Mouse (Mus musculus): Measurements from ENCODE around the gene Gm48551. TPM values are rescaled to one million over a fixed set of nuclear protein-coding genes. Genes with fewer than 3 reads are reported as not detected.

The Gm48551 gene
- polyA plus RNA-seq, 1 experiment: 4.8 TPM

DNA sequence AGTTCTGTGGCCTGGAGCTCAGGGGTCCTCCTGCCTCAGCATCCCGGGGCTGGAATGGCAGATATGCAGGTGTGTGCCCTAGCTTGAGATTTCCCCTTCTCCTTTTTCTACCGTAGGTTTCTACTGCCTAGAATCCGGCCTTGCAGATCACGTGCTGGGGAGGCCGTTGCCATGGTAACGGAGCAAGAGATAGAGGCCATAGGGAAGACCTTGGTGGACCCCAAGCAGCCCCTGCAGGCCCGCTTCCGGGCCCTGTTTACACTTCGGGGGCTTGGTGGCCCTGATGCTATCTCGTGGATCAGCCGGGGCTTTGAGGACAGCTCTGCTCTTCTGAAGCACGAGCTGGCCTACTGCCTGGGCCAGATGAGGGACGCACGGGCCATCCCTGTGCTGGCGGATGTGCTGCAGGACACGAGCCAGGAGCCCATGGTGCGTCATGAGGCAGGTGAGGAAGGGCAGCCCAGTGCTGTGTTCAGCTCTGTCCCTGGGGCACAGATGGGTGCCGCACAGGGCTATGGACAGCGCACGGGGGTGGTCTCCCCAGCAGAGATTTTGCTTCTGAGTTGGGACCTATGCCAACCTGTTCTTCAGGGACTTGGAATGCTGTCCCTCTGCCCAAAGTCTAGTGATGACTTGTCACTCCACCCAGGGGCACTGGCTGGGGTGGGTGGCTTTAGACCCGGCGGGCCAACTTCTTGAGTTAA lies 1.5 kb downstream of the Gm48551 start:
- 65% methylated on average over 22 of the region's 22 CpGs for WGBS

DNA sequence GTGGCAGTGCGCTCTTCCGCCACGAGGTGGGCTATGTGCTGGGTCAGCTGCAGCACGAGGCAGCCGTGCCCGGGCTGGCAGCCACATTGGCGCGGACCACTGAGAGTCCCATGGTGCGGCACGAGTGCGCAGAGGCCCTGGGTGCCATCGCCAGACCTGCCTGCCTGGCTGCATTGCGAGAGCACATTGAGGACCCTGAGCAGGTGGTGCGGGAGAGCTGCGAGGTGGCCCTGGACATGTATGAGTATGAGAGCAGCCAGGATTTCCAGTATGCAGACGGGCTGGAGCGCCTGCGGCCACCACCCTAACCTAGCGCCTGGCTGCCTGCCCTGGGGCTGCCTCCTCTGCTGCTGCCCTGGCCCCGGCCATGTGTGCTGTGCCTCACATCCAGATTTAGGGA lies 3.5 kb downstream of the Gm48551 start:
- TF ChIP-seq CTCF (IDR thresholded peaks at IDR 0.05; ENCODE audit: extremely low read depth, insufficient read length, insufficient replicate concordance, low read depth, low read length): no peak
- TF ChIP-seq POLR2A (IDR thresholded peaks at IDR 0.05; ENCODE audit: low read depth, low read length): no peak
- no peaks in the 10 kb centered on the region for H3K27me3 ChIP-seq (ENCODE audit: control insufficient read depth, insufficient read depth, low read length)
- no peak overlapping the region for H3K27ac ChIP-seq (ENCODE audit: insufficient read depth, low read depth, low read length)
- 92% methylated on average over 20 of the region's 20 CpGs for WGBS
- H3K4me1 ChIP-seq (ENCODE audit: control insufficient read depth, insufficient read depth, insufficient read length, low read length): peaks cover 34% of the 10 kb centered on the region
- no peak overlapping the region for H3K4me3 ChIP-seq (ENCODE audit: low read depth, low read length)
- H3K36me3 ChIP-seq (ENCODE audit: control insufficient read depth, insufficient read depth, low read length): peaks cover 21% of the 10 kb centered on the region; the same call in 1 of the 2 replicates

More for the DNA sequence above, 1.5 kb downstream of the Gm48551 start:
- no peak for TF ChIP-seq POLR2A (IDR thresholded peaks at IDR 0.05; ENCODE audit: low read depth, low read length)
- TF ChIP-seq CTCF (IDR thresholded peaks at IDR 0.05; ENCODE audit: extremely low read depth, insufficient read length, insufficient replicate concordance, low read depth, low read length): no peak
- Histone ChIP-seq H3K4me3 (ENCODE audit: low read depth, low read length) (peak overlapping the region; percentile 68; the same call in 1 of the 2 replicates), H3K36me3 (ENCODE audit: control insufficient read depth, insufficient read depth, low read length) (peaks cover 21% of the 10 kb centered on the region; the same call in 1 of the 2 replicates), H3K27me3 (ENCODE audit: control insufficient read depth, insufficient read depth, low read length) (no peaks in the 10 kb centered on the region), H3K27ac (ENCODE audit: insufficient read depth, low read depth, low read length) (no peak overlapping the region), H3K4me1 (ENCODE audit: control insufficient read depth, insufficient read depth, insufficient read length, low read length) (peaks cover 28% of the 10 kb centered on the region)

GRCm38 (mm10) chr10:81388505-81389055 lies 4.3 kb downstream of the Gm48551 start, which contains the start of gene Gm48552:
TSS of gene Gm48552 (plus strand) at chr10:81389005.
- H3K4me1 ChIP-seq (ENCODE audit: control insufficient read depth, insufficient read depth, insufficient read length, low read length): peaks cover 34% of the 10 kb centered on the region
- WGBS: 63% methylated on average over 5 of the region's 5 CpGs
- H3K27me3 ChIP-seq (ENCODE audit: control insufficient read depth, insufficient read depth, low read length): no peaks in the 10 kb centered on the region
- no peak for TF ChIP-seq POLR2A (IDR thresholded peaks at IDR 0.05; ENCODE audit: low read depth, low read length)
- no peak within 1 kb of the TSS for H3K4me3 ChIP-seq (ENCODE audit: low read depth, low read length)
- H3K27ac ChIP-seq (ENCODE audit: insufficient read depth, low read depth, low read length): peak within 1 kb of the TSS; percentile 25; the same call in 1 of the 2 replicates
- peaks cover 21% of the 10 kb centered on the region; the same call in 1 of the 2 replicates for H3K36me3 ChIP-seq (ENCODE audit: control insufficient read depth, insufficient read depth, low read length)

- WGBS: 42% methylated on average over 3 of the region's 3 CpGs
- H3K4me1 ChIP-seq (ENCODE audit: control insufficient read depth, insufficient read depth, insufficient read length, low read length): peaks cover 36% of the 10 kb centered on the region
- H3K4me3 ChIP-seq (ENCODE audit: low read depth, low read length): no peak overlapping the region
- H3K36me3 ChIP-seq (ENCODE audit: control insufficient read depth, insufficient read depth, low read length): peaks cover 27% of the 10 kb centered on the region
- TF ChIP-seq CTCF (IDR thresholded peaks at IDR 0.05; ENCODE audit: extremely low read depth, insufficient read length, insufficient replicate concordance, low read depth, low read length) (no peak), POLR2A (IDR thresholded peaks at IDR 0.05; ENCODE audit: low read depth, low read length) (no peak)
- no peaks in the 10 kb centered on the region for H3K27me3 ChIP-seq (ENCODE audit: control insufficient read depth, insufficient read depth, low read length)
- H3K27ac ChIP-seq (ENCODE audit: insufficient read depth, low read depth, low read length): peak overlapping the region; percentile 25; the same call in 1 of the 2 replicates
These were observed 5.1 kb downstream of the Gm48551 start for GRCm38 (mm10) chr10:81389373-81389772.

GRCm38 (mm10) chr10:81389801-81390677 lies 5.8 kb downstream of the Gm48551 start:
- Histone ChIP-seq H3K27me3 (ENCODE audit: control insufficient read depth, insufficient read depth, low read length) (no peaks in the 10 kb centered on the region), H3K4me1 (ENCODE audit: control insufficient read depth, insufficient read depth, insufficient read length, low read length) (peaks cover 34% of the 10 kb centered on the region), H3K4me3 (ENCODE audit: low read depth, low read length) (no peak overlapping the region), H3K36me3 (ENCODE audit: control insufficient read depth, insufficient read depth, low read length) (peaks cover 33% of the 10 kb centered on the region), H3K27ac (ENCODE audit: insufficient read depth, low read depth, low read length) (peak overlapping the region; percentile 25; the same call in 1 of the 2 replicates)
- no peak for TF ChIP-seq POLR2A (IDR thresholded peaks at IDR 0.05; ENCODE audit: low read depth, low read length)
- peak; percentile 98 for TF ChIP-seq CTCF (IDR thresholded peaks at IDR 0.05; ENCODE audit: extremely low read depth, insufficient read length, insufficient replicate concordance, low read depth, low read length)
- WGBS: 57% methylated on average over 23 of the region's 23 CpGs

- Histone ChIP-seq H3K36me3 (ENCODE audit: control insufficient read depth, insufficient read depth, low read length) (peaks cover 37% of the 10 kb centered on the region), H3K27ac (ENCODE audit: insufficient read depth, low read depth, low read length) (no peak overlapping the region), H3K4me3 (ENCODE audit: low read depth, low read length) (no peak overlapping the region), H3K4me1 (ENCODE audit: control insufficient read depth, insufficient read depth, insufficient read length, low read length) (peaks cover 29% of the 10 kb centered on the region), H3K27me3 (ENCODE audit: control insufficient read depth, insufficient read depth, low read length) (no peaks in the 10 kb centered on the region)
- TF ChIP-seq POLR2A (IDR thresholded peaks at IDR 0.05; ENCODE audit: low read depth, low read length): no peak
- TF ChIP-seq CTCF (IDR thresholded peaks at IDR 0.05; ENCODE audit: extremely low read depth, insufficient read length, insufficient replicate concordance, low read depth, low read length): no peak
- 89% methylated on average over 13 of the region's 13 CpGs for WGBS
These were observed 6.4 kb downstream of the Gm48551 start for GRCm38 (mm10) chr10:81390678-81390965.

GRCm38 (mm10) chr10:81392270-81392669 lies 8.0 kb downstream of the Gm48551 start:
- Histone ChIP-seq H3K27ac (ENCODE audit: insufficient read depth, low read depth, low read length) (peak overlapping the region; percentile 100), H3K4me1 (ENCODE audit: control insufficient read depth, insufficient read depth, insufficient read length, low read length) (peaks cover 27% of the 10 kb centered on the region), H3K36me3 (ENCODE audit: control insufficient read depth, insufficient read depth, low read length) (peaks cover 39% of the 10 kb centered on the region), H3K27me3 (ENCODE audit: control insufficient read depth, insufficient read depth, low read length) (no peaks in the 10 kb centered on the region), H3K4me3 (ENCODE audit: low read depth, low read length) (peak overlapping the region; percentile 65)
- TF ChIP-seq CTCF (IDR thresholded peaks at IDR 0.05; ENCODE audit: extremely low read depth, insufficient read length, insufficient replicate concordance, low read depth, low read length) (no peak), POLR2A (IDR thresholded peaks at IDR 0.05; ENCODE audit: low read depth, low read length) (no peak; the same call in 1 of the 2 replicates)
- WGBS: 38% methylated on average over 6 of the region's 6 CpGs

Data from small intestine, adult 2 months (tissue).